Mouse (Mus musculus): ENCODE results near the gene Zkscan16.

The Zkscan16 gene

GRCm38 (mm10) chr4:58942942-58943341, 486 bp upstream of the Zkscan16 start:
- no peak for DNase-seq

GRCm38 (mm10) chr4:58944206-58944553, 752 bp downstream of the Zkscan16 start:
- DNase-seq, result no peak

GRCm38 (mm10) chr4:58944695-58945094, 1.3 kb downstream of the Zkscan16 start:
- no peak for DNase-seq

GRCm38 (mm10) chr4:58948391-58948790, 5.0 kb downstream of the Zkscan16 start:
- no peak for DNase-seq

- no peak for DNase-seq
Measured at GRCm38 (mm10) chr4:58952630-58953029, 9.2 kb downstream of the Zkscan16 start.

GRCm38 (mm10) chr4:58961719-58962118, 18.3 kb downstream of the Zkscan16 start:
- DNase-seq, result no peak

- DNase-seq, result no peak
Measured at GRCm38 (mm10) chr4:58963271-58963670, 19.8 kb downstream of the Zkscan16 start.

GRCm38 (mm10) chr4:58965136-58965535, 21.7 kb downstream of the Zkscan16 start:
- no peak for DNase-seq

GRCm38 (mm10) chr4:58970678-58971077, 27.2 kb downstream of the Zkscan16 start:
- no peak for DNase-seq

- DNase-seq, result no peak
Measured at GRCm38 (mm10) chr4:58975711-58976110, 32.3 kb downstream of the Zkscan16 start.

- DNase-seq, result peak; percentile 18 to 27
Measured at GRCm38 (mm10) chr4:58981421-58981820, 38.0 kb downstream of the Zkscan16 start.

- no peak for DNase-seq
Measured at GRCm38 (mm10) chr4:58982806-58983205, 39.4 kb downstream of the Zkscan16 start.

GRCm38 (mm10) chr4:58985157-58985648, 41.8 kb downstream of the Zkscan16 start:
- DNase-seq, result peak; percentile 80 to 85

- DNase-seq, result peak; percentile 85 to 91
Measured at GRCm38 (mm10) chr4:58986540-58987190, 43.2 kb downstream of the Zkscan16 start, which contains the start of gene Ptgr1. Gene Ptgr1 (minus strand): TSS chr4:58987119.

GRCm38 (mm10) chr4:58989303-58989898, 46.0 kb downstream of the Zkscan16 start:
- DNase-seq, result no peak

- DNase-seq, result peak in 1 of 2 experiments; percentile 44
Measured at GRCm38 (mm10) chr4:58990609-58991434, 47.4 kb downstream of the Zkscan16 start.

- no peak for DNase-seq
Measured at GRCm38 (mm10) chr4:58992195-58992594, 48.8 kb downstream of the Zkscan16 start.

- no peak for DNase-seq
Measured at GRCm38 (mm10) chr4:58994762-58995161, 51.3 kb downstream of the Zkscan16 start, which contains the start of gene Dnajc25. Gene Dnajc25 (plus strand): TSS chr4:58995062.

- no peak for DNase-seq
Measured at GRCm38 (mm10) chr4:58995251-58995693, 51.8 kb downstream of the Zkscan16 start.

GRCm38 (mm10) chr4:58997081-58997480, 53.7 kb downstream of the Zkscan16 start:
- DNase-seq, result peak in 1 of 2 experiments; percentile 28

GRCm38 (mm10) chr4:58998688-58999087, 55.3 kb downstream of the Zkscan16 start:
- no peak for DNase-seq

GRCm38 (mm10) chr4:58999686-59000085, 56.3 kb downstream of the Zkscan16 start:
- peak; percentile 71 to 73 for DNase-seq

GRCm38 (mm10) chr4:59000614-59001013, 57.2 kb downstream of the Zkscan16 start:
- DNase-seq, result peak; percentile 32 to 60
